Mouse (Mus musculus) ovary, postnatal 36 days (tissue): ENCODE data around the gene D630023F18Rik.

Source experiments
- DNase-seq: peaks from one replicate; pipeline ENCODE4 v3.0.0; 2022; ENCODE audit warnings: low spot score, mixed read lengths

Gene D630023F18Rik

GRCm38 (mm10) chr1:65109756-65110435 is 13.1 kb downstream of the D630023F18Rik start:
- DNase-seq: no peak

- no peak for DNase-seq
Observed at GRCm38 (mm10) chr1:65109196-65109595, 13.8 kb downstream of the D630023F18Rik start.

- DNase-seq: no peak
Observed at GRCm38 (mm10) chr1:65107654-65108279, 15.2 kb downstream of the D630023F18Rik start.

GRCm38 (mm10) chr1:65103273-65103672 is 19.7 kb downstream of the D630023F18Rik start, which contains the start of gene Cryga:
Gene Cryga, minus strand, starts transcription at chr1:65103373.
- no peak for DNase-seq

- DNase-seq: no peak
Observed at GRCm38 (mm10) chr1:65096953-65097352, 26.1 kb downstream of the D630023F18Rik start.

- no peak for DNase-seq
Observed at GRCm38 (mm10) chr1:65091566-65091965, 31.4 kb downstream of the D630023F18Rik start.

GRCm38 (mm10) chr1:65090370-65090769 is 32.6 kb downstream of the D630023F18Rik start:
- no peak for DNase-seq

GRCm38 (mm10) chr1:65088567-65089356 is 34.3 kb downstream of the D630023F18Rik start:
- DNase-seq: no peak

- no peak for DNase-seq
Observed at GRCm38 (mm10) chr1:65082188-65082587, 40.8 kb downstream of the D630023F18Rik start, which contains the start of gene Crygb. Gene Crygb, minus strand, starts transcription at chr1:65082288.

GRCm38 (mm10) chr1:65075607-65076006 is 47.4 kb downstream of the D630023F18Rik start:
- DNase-seq: no peak

GRCm38 (mm10) chr1:65073589-65073988 is 49.4 kb downstream of the D630023F18Rik start, which contains the start of gene Crygc:
Gene Crygc, minus strand, starts transcription at chr1:65073689.
- no peak for DNase-seq

GRCm38 (mm10) chr1:65067842-65068241 is 55.2 kb downstream of the D630023F18Rik start:
- no peak for DNase-seq

GRCm38 (mm10) chr1:65064201-65064600 is 58.8 kb downstream of the D630023F18Rik start:
- DNase-seq: no peak

GRCm38 (mm10) chr1:65063352-65063751 is 59.7 kb downstream of the D630023F18Rik start, which contains the start of gene Crygd:
Gene Crygd, minus strand, starts transcription at chr1:65063452.
- no peak for DNase-seq
